Mouse (Mus musculus) liver, embryonic 15.5 days (tissue): ENCODE results near the gene Chtop. TPM values are rescaled to one million over a fixed set of nuclear protein-coding genes. Genes with fewer than 3 reads are reported as not detected.

Source experiments
- ATAC-seq: fragments of 200-750 bp; cut with Nextera tagmentation; 2 replicates; pipeline ENCODE4 v1.8.0; 2017; ENCODE audit warnings: moderate number of reproducible peaks, mild to moderate bottlenecking, moderate library complexity; ENCODE audit not compliant: insufficient read depth
- H3K27ac ChIP-seq: fragments of 300-500 bp; sonication (generic); replicated peaks from 2 replicates; pipeline ENCODE4 v1.5.1; 2015; ENCODE audit warnings: mild to moderate bottlenecking, inconsistent platforms
- H3K27me3 ChIP-seq: fragments of 300-500 bp; sonication (generic); 2 replicates; pipeline ENCODE4 v1.6.1; 2015; ENCODE audit warnings: mild to moderate bottlenecking, inconsistent platforms
- H3K36me3 ChIP-seq: fragments of 300-500 bp; sonication (generic); replicated peaks from 2 replicates; pipeline ENCODE4 v1.6.1; 2015; ENCODE audit warnings: moderate library complexity, mild to moderate bottlenecking, inconsistent platforms
- H3K4me1 ChIP-seq: fragments of 300-500 bp; sonication (generic); replicated peaks from 2 replicates; pipeline ENCODE4 v1.6.1; 2015; ENCODE audit warnings: inconsistent platforms
- H3K4me2 ChIP-seq: fragments of 300-500 bp; sonication (generic); 2 replicates; pipeline ENCODE4 v1.6.1; 2015; ENCODE audit warnings: moderate library complexity, mild to moderate bottlenecking, inconsistent platforms
- H3K4me3 ChIP-seq: fragments of 300-500 bp; sonication (generic); replicated peaks from 2 replicates; pipeline ENCODE4 v1.5.1; 2015; ENCODE audit warnings: mild to moderate bottlenecking, inconsistent platforms
- H3K9ac ChIP-seq: fragments of 300-500 bp; sonication (generic); 2 replicates; pipeline ENCODE4 v1.6.1; 2015; ENCODE audit warnings: moderate library complexity, mild to moderate bottlenecking, inconsistent platforms
- H3K9me3 ChIP-seq: fragments of 300-500 bp; sonication (generic); replicated peaks from 2 replicates; pipeline ENCODE4 v1.6.1; 2016; ENCODE audit warnings: inconsistent platforms
- WGBS: fragments of 180-500 bp; shearing (Covaris S2); methylation state at CpG from one replicate; pipeline ENCODE4 v1.1.7; 2015; ENCODE audit warnings: mixed read lengths; ENCODE audit not compliant: insufficient replicate concordance; 5-methylcytosine and 5-hydroxymethylcytosine counted together
- polyA plus RNA-seq: library from polyadenylated mRNA; unstranded; fragments of >200 nt; fragmentation: Nextera tagmentation; extraction: Ambion mirVana; gene quantifications from 2 replicates; pipeline ENCODE4 v1.2.1, GENCODE M21; 2015

Chtop gene
- 49.8 and 51.6 TPM in 2 replicates for polyA plus RNA-seq

- Histone ChIP-seq H3K9ac (peak within 1 kb of the TSS; percentile 94), H3K4me2 (peak within 1 kb of the TSS; percentile 84), H3K4me1 (peaks cover 31% of the 10 kb centered on the region), H3K36me3 (peaks cover 40% of the 10 kb centered on the region), H3K9me3 (no peaks in the 10 kb centered on the region), H3K27me3 (peaks cover 15% of the 10 kb centered on the region), H3K27ac (peak within 1 kb of the TSS; percentile 91), H3K4me3 (peak within 1 kb of the TSS; percentile 84)
- peak; percentile 93 for ATAC-seq
- under 1% methylated on average over 66 of the region's 66 CpGs for WGBS
These were observed at the start of gene Chtop for GRCm38 (mm10) chr3:90508950-90509746. Gene Chtop (minus strand): TSS chr3:90509498.

GRCm38 (mm10) chr3:90555954-90556353 is 46.7 kb upstream of the Chtop start:
- 58% methylated on average over 5 of the region's 5 CpGs for WGBS
- no peak overlapping the region for H3K4me2 ChIP-seq
- H3K9me3 ChIP-seq = no peaks in the 10 kb centered on the region
- ATAC-seq = no peak
- no peak overlapping the region for H3K4me3 ChIP-seq
- H3K9ac ChIP-seq = no peak overlapping the region
- H3K27ac ChIP-seq = no peak overlapping the region
- peaks cover 4% of the 10 kb centered on the region; the same call in 1 of the 2 replicates for H3K27me3 ChIP-seq
- no peaks in the 10 kb centered on the region for H3K36me3 ChIP-seq
- no peaks in the 10 kb centered on the region for H3K4me1 ChIP-seq

GRCm38 (mm10) chr3:90552231-90552630 is 42.9 kb upstream of the Chtop start:
- Histone ChIP-seq H3K27me3 (peaks cover 4% of the 10 kb centered on the region; the same call in 1 of the 2 replicates), H3K36me3 (no peaks in the 10 kb centered on the region), H3K4me2 (no peak overlapping the region), H3K9ac (no peak overlapping the region), H3K27ac (no peak overlapping the region), H3K4me1 (no peaks in the 10 kb centered on the region), H3K4me3 (no peak overlapping the region), H3K9me3 (no peaks in the 10 kb centered on the region)
- WGBS = 51% methylated on average over 2 of the region's 2 CpGs
- ATAC-seq = no peak

GRCm38 (mm10) chr3:90550421-90550790 is 41.1 kb upstream of the Chtop start:
- H3K27ac ChIP-seq = no peak overlapping the region
- H3K4me1 ChIP-seq = no peaks in the 10 kb centered on the region
- H3K9ac ChIP-seq = no peak overlapping the region
- H3K27me3 ChIP-seq = no peaks in the 10 kb centered on the region
- ATAC-seq = no peak
- 66% methylated on average over 2 of the region's 2 CpGs for WGBS
- H3K9me3 ChIP-seq = no peaks in the 10 kb centered on the region
- H3K36me3 ChIP-seq = no peaks in the 10 kb centered on the region
- no peak overlapping the region for H3K4me3 ChIP-seq
- no peak overlapping the region for H3K4me2 ChIP-seq

GRCm38 (mm10) chr3:90549676-90550420 is 40.5 kb upstream of the Chtop start:
- H3K9me3 ChIP-seq = no peaks in the 10 kb centered on the region
- H3K9ac ChIP-seq = no peak overlapping the region
- H3K4me1 ChIP-seq = no peaks in the 10 kb centered on the region
- no peak overlapping the region for H3K27ac ChIP-seq
- no peak overlapping the region for H3K4me3 ChIP-seq
- H3K36me3 ChIP-seq = no peaks in the 10 kb centered on the region
- 54% methylated on average over 5 of the region's 5 CpGs for WGBS
- H3K4me2 ChIP-seq = no peak overlapping the region
- no peak for ATAC-seq
- H3K27me3 ChIP-seq = no peaks in the 10 kb centered on the region

- Histone ChIP-seq H3K9me3 (no peaks in the 10 kb centered on the region), H3K36me3 (no peaks in the 10 kb centered on the region), H3K4me1 (no peaks in the 10 kb centered on the region), H3K27ac (no peak overlapping the region), H3K9ac (no peak overlapping the region), H3K4me3 (no peak overlapping the region), H3K4me2 (no peak overlapping the region), H3K27me3 (no peaks in the 10 kb centered on the region)
- WGBS = 60% methylated on average over 4 of the region's 4 CpGs
- 0 out of 2 replicates have a peak, but pooled peaks have one; percentile 35 for ATAC-seq
These were observed 31.6 kb upstream of the Chtop start for GRCm38 (mm10) chr3:90540904-90541303.

- no peak for ATAC-seq
- no peaks in the 10 kb centered on the region for H3K27me3 ChIP-seq
These were observed 28.6 kb upstream of the Chtop start for GRCm38 (mm10) chr3:90537905-90538296.

GRCm38 (mm10) chr3:90537141-90537904 is 28.0 kb upstream of the Chtop start, which contains the start of gene S100a16:
Gene S100a16 (plus strand): TSS chr3:90537254.
- Histone ChIP-seq H3K4me3 (peak within 1 kb of the TSS; percentile 30), H3K9ac (peak within 1 kb of the TSS; percentile 25; the same call in 1 of the 2 replicates), H3K27ac (peak within 1 kb of the TSS; percentile 49; the same call in 1 of the 2 replicates), H3K4me1 (no peaks in the 10 kb centered on the region), H3K27me3 (no peaks in the 10 kb centered on the region), H3K36me3 (no peaks in the 10 kb centered on the region), H3K9me3 (no peaks in the 10 kb centered on the region), H3K4me2 (peak within 1 kb of the TSS; percentile 48)
- WGBS = 45% methylated on average over 10 of the region's 10 CpGs
- ATAC-seq = peak; percentile 71

More at GRCm38 (mm10) chr3:90537905-90538296, 28.6 kb upstream of the Chtop start:
- H3K4me1 ChIP-seq = no peaks in the 10 kb centered on the region
- peak overlapping the region; percentile 48 for H3K4me2 ChIP-seq
- H3K4me3 ChIP-seq = peak overlapping the region; percentile 30
- peak overlapping the region; percentile 6; the same call in 1 of the 2 replicates for H3K27ac ChIP-seq
- 61% methylated on average over 5 of the region's 5 CpGs for WGBS
- no peaks in the 10 kb centered on the region for H3K9me3 ChIP-seq
- no peaks in the 10 kb centered on the region for H3K36me3 ChIP-seq
- H3K9ac ChIP-seq = peak overlapping the region; percentile 25; the same call in 1 of the 2 replicates

GRCm38 (mm10) chr3:90535446-90535845 is 26.1 kb upstream of the Chtop start:
- no peak overlapping the region for H3K4me3 ChIP-seq
- WGBS = 61% methylated on average over 1 of the region's 1 CpGs
- H3K4me2 ChIP-seq = no peak overlapping the region
- no peak overlapping the region for H3K27ac ChIP-seq
- no peaks in the 10 kb centered on the region for H3K4me1 ChIP-seq
- no peaks in the 10 kb centered on the region for H3K27me3 ChIP-seq
- ATAC-seq = no peak
- no peaks in the 10 kb centered on the region for H3K9me3 ChIP-seq
- H3K9ac ChIP-seq = no peak overlapping the region
- no peaks in the 10 kb centered on the region for H3K36me3 ChIP-seq

- H3K27me3 ChIP-seq = 0 out of 2 replicates have a peak, but pooled peaks cover 5% of the 10 kb centered on the region
- H3K4me1 ChIP-seq = no peaks in the 10 kb centered on the region
- H3K36me3 ChIP-seq = no peaks in the 10 kb centered on the region
- H3K4me2 ChIP-seq = no peak overlapping the region
- no peak overlapping the region for H3K4me3 ChIP-seq
- no peak overlapping the region for H3K27ac ChIP-seq
- H3K9me3 ChIP-seq = no peaks in the 10 kb centered on the region
- no peak for ATAC-seq
- no peak overlapping the region for H3K9ac ChIP-seq
- WGBS = 62% methylated on average over 5 of the region's 5 CpGs
These were observed 22.4 kb upstream of the Chtop start for GRCm38 (mm10) chr3:90531713-90532112.
